Mouse (Mus musculus): Measurements from ENCODE around the gene Retn. TPM values are rescaled to one million over a fixed set of nuclear protein-coding genes. Genes with fewer than 3 reads are reported as not detected.

Gene Retn
- polyA plus RNA-seq, 2 experiments: not detected

- peaks cover 3 to 12% of the 10 kb centered on the region in 2 experiments for H3K4me1 ChIP-seq (replicated peaks; ENCODE audit: control insufficient read depth in 2 of 2, insufficient read depth in 2 of 2, low read length in 1 of 2)
- H3K36me3 ChIP-seq (replicated peaks; ENCODE audit: control insufficient read depth, insufficient read depth, low read depth): peaks cover 11% of the 10 kb centered on the region
- ATAC-seq (ENCODE audit: insufficient read depth) (no peak), DNase-seq (ENCODE audit: low read depth in 3 of 3, low spot score in 3 of 3) (no peak)
- 91% methylated on average over 23 of the region's 23 CpGs for WGBS (ENCODE audit: insufficient replicate concordance)
- no peak overlapping the region for H3K9ac ChIP-seq (replicated peaks)
- no peak for TF ChIP-seq CTCF (IDR thresholded peaks at IDR 0.05; ENCODE audit: low read depth)
- TF ChIP-seq EP300 (IDR thresholded peaks at IDR 0.05; ENCODE audit: low read depth): no peak
- H3K4me3 ChIP-seq (ENCODE audit: insufficient read depth in 1 of 2, low read depth in 2 of 2, low read length in 2 of 2): no peak overlapping the region
- H3K27me3 ChIP-seq (ENCODE audit: control insufficient read depth, insufficient read depth, low read length): no peaks in the 10 kb centered on the region
- no peak overlapping the region for H3K27ac ChIP-seq
- no peaks in the 10 kb centered on the region for H3K9me3 ChIP-seq (ENCODE audit: control insufficient read depth, low read length)
- H3K4me2 ChIP-seq (ENCODE audit: low read depth): no peak overlapping the region
These were observed 23.7 kb downstream of the Retn start for GRCm38 (mm10) chr8:3679236-3679635.

GRCm38 (mm10) chr8:3679656-3680055, 24.1 kb downstream of the Retn start:
- peaks cover 3 to 12% of the 10 kb centered on the region in 2 experiments for H3K4me1 ChIP-seq (replicated peaks; ENCODE audit: control insufficient read depth in 2 of 2, insufficient read depth in 2 of 2, low read length in 1 of 2)
- H3K36me3 ChIP-seq (replicated peaks; ENCODE audit: control insufficient read depth, insufficient read depth, low read depth): peaks cover 11% of the 10 kb centered on the region
- no peaks in the 10 kb centered on the region for H3K9me3 ChIP-seq (ENCODE audit: control insufficient read depth, low read length)
- no peak overlapping the region for H3K4me2 ChIP-seq (ENCODE audit: low read depth)
- DNase-seq (ENCODE audit: low read depth in 3 of 3, low spot score in 3 of 3): no peak
- H3K9ac ChIP-seq (replicated peaks): no peak overlapping the region
- 71% methylated on average over 5 of the region's 5 CpGs for WGBS (ENCODE audit: insufficient replicate concordance)
- TF ChIP-seq CTCF (IDR thresholded peaks at IDR 0.05; ENCODE audit: low read depth): no peak
- no peak for TF ChIP-seq EP300 (IDR thresholded peaks at IDR 0.05; ENCODE audit: low read depth)
- H3K4me3 ChIP-seq (ENCODE audit: insufficient read depth in 1 of 2, low read depth in 2 of 2, low read length in 2 of 2): no peak overlapping the region
- H3K27ac ChIP-seq: no peak overlapping the region
- no peaks in the 10 kb centered on the region for H3K27me3 ChIP-seq (ENCODE audit: control insufficient read depth, insufficient read depth, low read length)
- ATAC-seq (ENCODE audit: insufficient read depth): no peak

DNA sequence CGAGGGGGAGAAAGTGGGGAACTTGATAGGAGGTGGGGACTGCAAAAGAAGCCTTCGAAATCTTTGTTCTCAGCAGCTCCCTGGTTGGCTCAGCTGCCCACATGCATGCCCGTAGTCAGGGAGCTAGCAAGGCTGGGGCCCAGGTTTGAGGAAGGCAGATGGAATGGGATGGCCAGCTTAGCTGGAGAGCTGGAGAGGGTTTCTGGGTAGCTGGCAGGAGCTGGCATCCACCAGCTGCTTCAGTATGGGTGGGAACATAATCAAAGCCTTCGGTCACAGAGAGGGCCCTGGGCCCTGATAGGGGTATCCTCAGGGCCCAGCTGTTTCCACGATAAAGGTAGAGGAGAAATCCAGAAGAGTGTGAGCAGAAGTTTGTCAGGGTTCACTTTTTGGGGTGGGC, 26.9 kb downstream of the Retn start:
- Histone ChIP-seq H3K4me3 (ENCODE audit: insufficient read depth in 1 of 2, low read depth in 2 of 2, low read length in 2 of 2) (no peak overlapping the region), H3K9ac (replicated peaks) (no peak overlapping the region), H3K27me3 (ENCODE audit: control insufficient read depth, insufficient read depth, low read length) (no peaks in the 10 kb centered on the region), H3K4me1 (replicated peaks; ENCODE audit: control insufficient read depth in 2 of 2, insufficient read depth in 2 of 2, low read length in 1 of 2) (0 out of 4 replicates have a peak, but pooled peaks cover 0 to 4% of the 10 kb centered on the region in 2 experiments), H3K36me3 (replicated peaks; ENCODE audit: control insufficient read depth, insufficient read depth, low read depth) (peaks cover 11% of the 10 kb centered on the region), H3K9me3 (ENCODE audit: control insufficient read depth, low read length) (no peaks in the 10 kb centered on the region), H3K27ac (no peak overlapping the region), H3K4me2 (ENCODE audit: low read depth) (no peak overlapping the region)
- no peak for DNase-seq (ENCODE audit: low read depth in 3 of 3, low spot score in 3 of 3)
- WGBS (ENCODE audit: insufficient replicate concordance): 64% methylated on average over 5 of the region's 5 CpGs
- TF ChIP-seq CTCF (IDR thresholded peaks at IDR 0.05; ENCODE audit: low read depth) (no peak), EP300 (IDR thresholded peaks at IDR 0.05; ENCODE audit: low read depth) (no peak)
- ATAC-seq (ENCODE audit: insufficient read depth): no peak

DNA sequence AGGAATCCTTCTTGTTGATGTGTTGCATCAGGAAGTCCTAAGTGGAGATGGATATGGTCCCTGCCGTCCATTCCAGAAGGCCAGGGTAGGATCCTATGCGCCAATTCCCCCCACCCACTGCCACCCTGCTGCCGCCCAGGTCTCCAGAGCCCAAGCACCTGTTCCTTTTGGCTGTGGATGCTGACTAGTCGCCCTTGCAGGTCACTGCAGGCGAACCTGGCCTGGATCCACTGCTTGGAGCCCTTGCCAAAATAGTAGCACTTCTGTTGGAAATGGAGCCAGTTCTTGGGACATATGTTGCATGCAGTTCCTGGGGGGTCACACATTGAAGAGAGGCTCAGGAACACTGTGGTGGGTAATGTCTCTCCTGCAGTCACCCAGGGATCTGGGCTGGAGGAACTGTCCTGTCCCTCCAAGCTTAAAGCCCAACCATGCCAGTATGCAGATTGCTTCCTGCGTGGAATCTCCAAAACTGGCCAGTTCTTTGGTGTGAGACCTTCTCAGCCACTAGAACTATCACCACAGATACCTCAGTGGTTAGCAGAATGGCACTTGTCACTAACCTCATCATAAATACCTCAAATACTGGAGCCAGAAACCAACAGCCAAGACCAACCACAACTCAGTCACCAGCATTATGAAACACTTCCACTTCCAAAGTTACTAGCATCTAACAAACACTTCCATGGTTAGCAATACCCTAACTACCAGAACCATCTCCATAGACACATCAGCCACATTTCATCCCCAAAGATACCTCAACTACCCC, 28.0 kb downstream of the Retn start:
- Histone ChIP-seq H3K27ac (no peak overlapping the region), H3K36me3 (replicated peaks; ENCODE audit: control insufficient read depth, insufficient read depth, low read depth) (peaks cover 11% of the 10 kb centered on the region), H3K9ac (replicated peaks) (no peak overlapping the region), H3K9me3 (ENCODE audit: control insufficient read depth, low read length) (no peaks in the 10 kb centered on the region), H3K4me3 (ENCODE audit: insufficient read depth in 1 of 2, low read depth in 2 of 2, low read length in 2 of 2) (no peak overlapping the region), H3K27me3 (ENCODE audit: control insufficient read depth, insufficient read depth, low read length) (no peaks in the 10 kb centered on the region), H3K4me1 (replicated peaks; ENCODE audit: control insufficient read depth in 2 of 2, insufficient read depth in 2 of 2, low read length in 1 of 2) (no peaks in the 10 kb centered on the region), H3K4me2 (ENCODE audit: low read depth) (no peak overlapping the region)
- no peak for DNase-seq (ENCODE audit: low read depth in 3 of 3, low spot score in 3 of 3)
- TF ChIP-seq EP300 (IDR thresholded peaks at IDR 0.05; ENCODE audit: low read depth) (no peak), CTCF (IDR thresholded peaks at IDR 0.05; ENCODE audit: low read depth) (no peak)
- ATAC-seq (ENCODE audit: insufficient read depth): no peak
- 52% methylated on average over 6 of the region's 6 CpGs for WGBS (ENCODE audit: insufficient replicate concordance)

DNA sequence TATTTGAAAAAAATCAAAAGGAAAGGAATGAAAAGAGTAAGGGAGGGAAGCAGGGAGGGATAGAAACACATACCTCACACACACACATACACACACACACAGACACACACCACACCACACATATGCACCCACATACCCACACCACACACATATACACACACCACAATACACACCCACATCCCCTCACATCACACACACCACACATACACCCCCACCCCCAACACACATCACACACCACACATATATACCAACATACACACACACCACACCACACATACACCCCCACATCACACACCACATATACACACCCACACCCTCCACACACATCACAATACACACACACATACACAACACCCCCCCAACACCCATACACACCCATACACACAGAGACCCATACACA, 29.0 kb downstream of the Retn start:
- no peak for ATAC-seq (ENCODE audit: insufficient read depth)

More for the DNA sequence above, 29.0 kb downstream of the Retn start:
- no peaks in the 10 kb centered on the region for H3K27me3 ChIP-seq (ENCODE audit: control insufficient read depth, insufficient read depth, low read length)
- H3K4me2 ChIP-seq (ENCODE audit: low read depth): no peak overlapping the region
- H3K4me1 ChIP-seq (replicated peaks; ENCODE audit: control insufficient read depth in 2 of 2, insufficient read depth in 2 of 2, low read length in 1 of 2): no peaks in the 10 kb centered on the region
- TF ChIP-seq CTCF (IDR thresholded peaks at IDR 0.05; ENCODE audit: low read depth) (no peak), EP300 (IDR thresholded peaks at IDR 0.05; ENCODE audit: low read depth) (no peak)
- no peaks in the 10 kb centered on the region for H3K9me3 ChIP-seq (ENCODE audit: control insufficient read depth, low read length)
- H3K9ac ChIP-seq (replicated peaks): no peak overlapping the region
- H3K4me3 ChIP-seq (ENCODE audit: insufficient read depth in 1 of 2, low read depth in 2 of 2, low read length in 2 of 2): no peak overlapping the region
- DNase-seq (ENCODE audit: low read depth in 3 of 3, low spot score in 3 of 3): no peak
- no peak overlapping the region for H3K27ac ChIP-seq
- peaks cover 9% of the 10 kb centered on the region for H3K36me3 ChIP-seq (replicated peaks; ENCODE audit: control insufficient read depth, insufficient read depth, low read depth)
